Mouse (Mus musculus): ENCODE measurements around the gene Eif5. TPM values are rescaled to one million over a fixed set of nuclear protein-coding genes. Genes with fewer than 3 reads are reported as not detected.

The Eif5 gene
- polyA plus RNA-seq, 1 experiment from 2014 or later, result 486 TPM

DNA sequence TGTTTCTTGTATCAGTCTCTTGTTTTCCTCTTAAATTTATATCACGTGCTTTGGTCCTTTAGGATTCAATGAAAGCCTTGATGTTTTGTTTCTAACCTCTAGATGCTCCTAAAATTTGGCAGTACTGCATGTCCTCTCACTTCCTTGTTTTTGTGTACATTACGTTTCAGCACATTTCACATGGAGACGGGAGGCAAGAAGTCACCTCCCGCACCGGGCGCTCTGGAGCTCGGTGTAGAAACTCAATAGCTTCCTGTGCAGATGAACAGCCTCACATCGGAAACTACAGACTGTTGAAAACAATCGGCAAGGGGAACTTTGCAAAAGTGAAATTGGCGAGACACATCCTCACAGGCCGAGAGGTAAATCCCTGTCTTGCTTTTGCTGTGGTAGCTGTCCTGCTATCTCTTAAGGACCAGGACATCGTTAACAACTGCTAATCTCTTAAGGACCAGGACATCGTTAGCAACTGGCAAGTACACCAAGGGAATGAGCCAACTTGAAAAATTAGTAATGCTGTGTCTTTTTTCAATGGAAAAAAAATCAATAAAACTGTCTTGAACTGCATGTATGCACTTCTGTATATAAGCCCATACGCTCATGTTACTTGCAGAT lies 54.7 kb downstream of the Eif5 start:
- Histone ChIP-seq H3K27me3 (replicated peaks; ENCODE audit: control insufficient read depth, insufficient read depth, low read length) (no peaks in the 10 kb centered on the region), H3K4me1 (ENCODE audit: control insufficient read depth, insufficient read depth, low read depth, low read length) (no peaks in the 10 kb centered on the region), H3K9me3 (ENCODE audit: control insufficient read depth, low read length) (no peaks in the 10 kb centered on the region), H3K4me3 (ENCODE audit: low read length) (no peak overlapping the region), H3K36me3 (ENCODE audit: control insufficient read depth, insufficient read depth, low read length) (peaks cover 3% of the 10 kb centered on the region), H3K9ac (ENCODE audit: low read depth, low read length) (no peak overlapping the region), H3K4me2 (ENCODE audit: low read length) (no peak overlapping the region), H3K27ac (ENCODE audit: low read depth, low read length) (no peak overlapping the region)
- WGBS, result 80% methylated on average over 14 of the region's 14 CpGs
- ATAC-seq, result no peak

- no peak overlapping the region for H3K9ac ChIP-seq (ENCODE audit: low read depth, low read length)
- no peak overlapping the region for H3K4me3 ChIP-seq (ENCODE audit: low read length)
- H3K4me2 ChIP-seq (ENCODE audit: low read length), result no peak overlapping the region
- H3K9me3 ChIP-seq (ENCODE audit: control insufficient read depth, low read length), result no peaks in the 10 kb centered on the region
- H3K36me3 ChIP-seq (ENCODE audit: control insufficient read depth, insufficient read depth, low read length), result peaks cover 3% of the 10 kb centered on the region
- H3K27me3 ChIP-seq (replicated peaks; ENCODE audit: control insufficient read depth, insufficient read depth, low read length), result no peaks in the 10 kb centered on the region
- no peak for ATAC-seq
- no peak overlapping the region for H3K27ac ChIP-seq (ENCODE audit: low read depth, low read length)
- 71% methylated on average over 2 of the region's 2 CpGs for WGBS
- no peaks in the 10 kb centered on the region for H3K4me1 ChIP-seq (ENCODE audit: control insufficient read depth, insufficient read depth, low read depth, low read length)
Observed at GRCm38 (mm10) chr12:111593775-111594174, 56.0 kb downstream of the Eif5 start.

Other genes with a start within 250 kb of the Eif5 start
- gene Cdc42bpb, start 160.3 kb upstream of the Eif5 start, polyA plus RNA-seq (2015; fragmentation: Nextera tagmentation; extraction: Ambion mirVana), result 35.3 and 40.4 TPM in 2 replicates
- gene Lbhd2, start 131.2 kb upstream of the Eif5 start, polyA plus RNA-seq (2015; fragmentation: Nextera tagmentation; extraction: Ambion mirVana), result 2.5 and 3.3 TPM in 2 replicates
- gene Exoc3l4, start 121.0 kb upstream of the Eif5 start, polyA plus RNA-seq (2015; fragmentation: Nextera tagmentation; extraction: Ambion mirVana), result 2.6 and 2.7 TPM in 2 replicates
- 0.79 and 1.2 TPM in 2 replicates for gene Tnfaip2, start 95.5 kb upstream of the Eif5 start, polyA plus RNA-seq (2015; fragmentation: Nextera tagmentation; extraction: Ambion mirVana)
- 2.6 and 5.0 TPM in 2 replicates for gene Gm266, start 52.2 kb upstream of the Eif5 start, polyA plus RNA-seq (2015; fragmentation: Nextera tagmentation; extraction: Ambion mirVana)
- gene Mark3, start 36.5 kb downstream of the Eif5 start, polyA plus RNA-seq (2015; fragmentation: Nextera tagmentation; extraction: Ambion mirVana), result 26.4 and 38.3 TPM in 2 replicates
- gene Ckb, start 134.3 kb downstream of the Eif5 start, polyA plus RNA-seq (2015; fragmentation: Nextera tagmentation; extraction: Ambion mirVana), result 1,949 and 2,238 TPM in 2 replicates
- gene Trmt61a, start 140.1 kb downstream of the Eif5 start, polyA plus RNA-seq (2015; fragmentation: Nextera tagmentation; extraction: Ambion mirVana), result 8.8 and 11.1 TPM in 2 replicates
- gene Bag5, start 175.2 kb downstream of the Eif5 start, polyA plus RNA-seq (2015; fragmentation: Nextera tagmentation; extraction: Ambion mirVana), result 65.3 and 65.7 TPM in 2 replicates
- gene Apopt1, start 175.2 kb downstream of the Eif5 start, polyA plus RNA-seq (2015; fragmentation: Nextera tagmentation; extraction: Ambion mirVana), result 52.9 and 54.7 TPM in 2 replicates
- gene Klc1, start 220.8 kb downstream of the Eif5 start, polyA plus RNA-seq (2015; fragmentation: Nextera tagmentation; extraction: Ambion mirVana), result 630 and 654 TPM in 2 replicates